Mouse (Mus musculus): ENCODE results near the gene Aarsd1.

- TF ChIP-seq CTCF (IDR thresholded peaks at IDR 0.05; ENCODE audit: control insufficient read depth, insufficient read depth, insufficient replicate concordance, low read depth, low read length) (no peak), POLR2A (IDR thresholded peaks at IDR 0.05; ENCODE audit: control insufficient read depth, low read depth, low read length) (no peak)
Observed at GRCm38 (mm10) chr11:101426165-101426564, 8.8 kb upstream of the Aarsd1 start.

Data from testis, adult 2 months (tissue).